Mouse (Mus musculus) CD4-positive helper T cell, adult 2 months (primary cell): ENCODE results near the gene Cpm.
"Not testable (repeated sequence)": the region's sequence is repeated elsewhere in the genome, so short reads cannot be mapped to it uniquely, and the experiment has no call there.

Source experiments
- DNase-seq: peaks from one replicate; pipeline ENCODE4 v3.0.0-alpha.2; 2012; ENCODE audit warnings: low read depth, missing footprints, low spot score

Cpm gene

DNA sequence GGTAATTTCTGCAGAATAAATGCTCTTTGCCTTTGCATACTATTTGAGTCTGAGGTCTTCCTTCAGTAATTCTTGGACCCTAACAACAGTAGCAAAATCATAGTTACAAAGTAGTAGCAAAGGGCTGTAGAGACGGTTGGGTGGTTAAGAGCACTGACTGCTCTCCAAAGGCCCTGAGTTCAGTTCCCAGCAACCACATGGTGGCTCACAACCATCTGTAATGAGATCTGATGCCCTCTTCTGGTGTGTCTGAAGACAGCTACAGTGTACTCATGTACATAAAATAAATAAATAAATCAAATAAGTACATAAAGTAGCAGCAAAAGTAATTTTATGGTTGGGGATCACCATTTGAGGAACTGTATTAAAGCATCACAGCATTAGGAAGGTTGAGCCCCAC is 86.4 kb downstream of the Cpm start:
- not testable (repeated sequence) for DNase-seq

DNA sequence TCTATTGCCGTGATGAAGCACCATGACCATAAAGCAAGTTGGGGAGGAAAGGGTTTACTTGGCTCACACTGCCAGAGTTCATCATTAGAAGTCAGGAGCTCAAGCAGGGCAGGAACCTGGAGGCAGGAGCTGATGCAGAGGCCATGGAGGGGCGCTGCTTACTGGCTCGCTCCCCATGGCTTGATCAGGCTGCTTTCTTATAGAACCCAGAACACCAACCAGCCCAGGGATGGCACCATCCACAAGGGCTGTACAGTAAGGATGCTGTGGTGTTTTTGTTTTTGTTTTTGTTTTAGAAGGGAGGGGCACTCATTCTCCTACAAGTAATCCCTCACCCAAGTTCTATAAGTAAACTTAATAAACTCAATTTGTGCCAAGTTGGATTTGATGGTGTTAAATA is 87.4 kb downstream of the Cpm start:
- DNase-seq: no peak

DNA sequence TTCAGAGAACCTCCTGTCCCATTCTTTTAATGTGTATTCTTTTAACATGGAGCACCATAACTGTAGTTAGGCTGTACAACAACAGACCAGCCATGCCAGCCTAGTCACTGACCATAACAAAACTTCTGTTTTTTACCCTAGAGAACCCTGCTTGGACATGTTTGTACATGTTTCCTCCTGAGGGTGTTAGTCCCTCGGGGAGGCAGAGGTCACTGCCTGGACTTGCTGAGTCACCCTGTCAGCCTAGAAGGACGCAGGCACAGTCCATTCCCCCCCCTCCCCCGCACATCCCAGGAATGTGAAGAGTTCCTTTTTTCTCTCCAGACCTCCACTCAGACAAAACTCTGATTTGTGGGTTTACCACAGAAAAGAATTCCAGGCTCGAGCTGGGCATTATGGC is 88.3 kb downstream of the Cpm start:
- no peak for DNase-seq

- DNase-seq: no peak
Measured at GRCm38 (mm10) chr10:117718161-117719119, 89.1 kb downstream of the Cpm start.

- DNase-seq: no peak
Measured at GRCm38 (mm10) chr10:117724136-117724718, 94.9 kb downstream of the Cpm start.

DNA sequence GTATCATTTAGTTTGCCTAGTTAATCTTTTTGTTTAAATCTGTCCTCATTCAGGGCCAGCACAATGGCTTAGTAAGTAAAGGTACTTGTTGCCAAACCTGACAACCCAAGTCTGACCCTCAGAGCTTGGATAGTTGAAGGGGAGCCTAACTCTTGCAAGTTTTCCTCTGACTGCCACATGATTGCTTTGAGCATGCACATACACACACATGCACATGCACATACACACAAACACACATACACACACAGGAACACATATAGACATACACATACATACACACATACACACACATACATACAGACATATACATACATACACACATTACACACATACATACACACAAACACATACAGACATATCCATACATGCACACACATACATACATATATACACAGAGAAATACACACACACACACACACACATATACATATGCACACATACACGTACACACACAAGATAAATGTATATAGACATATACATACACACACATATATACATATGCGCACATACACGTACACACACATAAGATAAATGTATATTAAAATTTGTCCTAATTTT is 95.6 kb downstream of the Cpm start:
- DNase-seq: no peak

- DNase-seq: no peak
Measured at GRCm38 (mm10) chr10:117725671-117726070, 96.4 kb downstream of the Cpm start.

GRCm38 (mm10) chr10:117726350-117726749 is 97.0 kb downstream of the Cpm start:
- no peak for DNase-seq

DNA sequence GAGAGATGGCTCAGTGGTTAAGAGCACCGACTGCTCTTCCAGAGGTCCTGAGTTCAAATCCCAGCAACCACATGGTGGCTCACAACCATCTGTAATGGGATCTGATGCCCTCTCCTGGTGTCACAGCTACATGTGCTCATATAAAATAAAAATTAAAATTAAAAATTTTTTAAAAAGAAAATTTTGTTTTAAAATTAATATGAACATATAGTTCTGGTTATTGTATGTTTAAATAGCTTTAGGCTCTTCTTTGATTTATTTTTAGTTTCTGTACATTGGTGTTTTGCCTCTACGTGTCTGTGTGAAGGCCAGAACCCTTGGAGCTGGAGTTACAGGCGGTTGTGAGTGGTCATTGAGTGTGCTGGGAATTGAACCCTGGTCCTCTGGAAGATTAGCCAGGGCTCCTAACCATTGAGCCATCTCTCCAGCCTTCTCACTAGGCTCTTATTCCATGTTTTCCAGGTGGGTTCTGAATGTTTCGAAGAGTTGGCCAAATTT is 97.6 kb downstream of the Cpm start:
- no peak for DNase-seq

- no peak for DNase-seq
Measured at GRCm38 (mm10) chr10:117727518-117728110, 98.3 kb downstream of the Cpm start.

GRCm38 (mm10) chr10:117728574-117728973 is 99.3 kb downstream of the Cpm start:
- no peak for DNase-seq

DNA sequence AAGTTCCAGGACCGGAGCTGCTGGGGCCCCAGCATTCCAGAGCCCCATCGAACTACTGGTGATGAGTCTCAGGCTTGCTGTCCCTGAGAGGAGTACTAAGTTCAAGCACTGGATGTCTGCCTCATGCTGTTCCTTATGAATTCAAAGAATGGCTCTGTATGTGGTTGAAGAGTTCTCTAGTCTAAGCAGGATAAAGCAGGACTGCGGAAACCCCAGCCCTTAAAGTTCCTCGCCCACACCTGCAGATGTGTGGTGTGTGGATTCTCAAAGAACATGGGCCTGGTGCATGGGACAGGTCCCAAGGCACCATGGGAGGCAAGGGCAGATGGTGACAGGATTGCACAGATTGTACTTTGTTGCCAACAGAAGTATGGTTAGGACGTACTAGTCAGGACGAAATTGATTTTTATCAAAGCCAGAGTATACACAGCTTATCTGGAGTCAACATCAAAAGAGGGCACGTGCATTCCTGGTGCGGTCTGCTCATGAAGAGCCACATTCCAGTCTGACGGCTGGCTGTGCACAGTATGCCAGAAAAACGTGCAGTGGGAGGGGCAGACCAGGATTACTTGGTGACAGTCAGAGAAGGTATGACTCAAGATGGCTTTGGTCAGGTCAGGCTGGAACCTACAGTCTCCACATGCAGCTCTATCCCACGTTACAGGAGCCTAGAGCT is 100.0 kb downstream of the Cpm start:
- DNase-seq: no peak

DNA sequence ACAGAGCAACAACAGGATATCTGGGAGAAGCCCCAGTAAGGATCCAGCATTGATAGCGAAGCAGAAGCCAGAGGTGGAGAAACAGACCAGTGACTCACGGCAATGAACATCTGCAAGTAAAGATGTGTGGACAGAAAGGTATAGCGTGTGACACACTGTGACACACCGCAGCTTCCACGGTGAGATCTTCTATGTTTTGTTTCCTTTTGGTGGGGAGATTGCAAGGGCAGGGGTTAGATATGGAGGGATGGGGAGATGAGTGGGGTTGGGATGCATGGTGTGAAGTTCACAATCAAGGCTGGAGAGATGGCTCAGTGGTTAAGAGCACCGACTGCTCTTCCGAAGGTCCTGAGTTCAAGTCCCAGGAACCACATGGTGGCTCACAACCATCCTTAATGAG is 100.8 kb downstream of the Cpm start:
- no peak for DNase-seq

GRCm38 (mm10) chr10:117730637-117731203 is 101.4 kb downstream of the Cpm start:
- no peak for DNase-seq

GRCm38 (mm10) chr10:117731244-117732101 is 102.2 kb downstream of the Cpm start:
- peak; percentile 65 for DNase-seq

DNA sequence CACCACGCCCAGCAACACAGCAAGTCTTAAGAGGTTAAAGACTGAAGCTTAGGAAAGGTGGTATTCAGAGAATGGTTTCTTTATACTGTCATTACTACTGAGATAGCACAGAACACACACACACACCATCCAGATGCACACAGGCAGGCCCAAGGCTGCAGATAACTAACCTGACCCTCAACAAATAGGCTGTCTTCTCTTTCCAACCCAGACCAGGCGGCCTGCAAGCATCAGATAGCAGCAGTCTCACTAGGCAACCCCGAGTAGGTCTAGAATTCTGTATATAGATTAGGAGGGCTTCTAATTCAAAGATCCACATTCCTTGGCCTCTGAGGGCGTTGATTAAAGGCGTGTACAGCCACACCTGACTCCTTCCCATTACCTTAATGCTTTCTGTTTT is 102.9 kb downstream of the Cpm start:
- no peak for DNase-seq

- DNase-seq: no peak
Measured at GRCm38 (mm10) chr10:117732962-117733592, 103.8 kb downstream of the Cpm start.

- not testable (repeated sequence) for DNase-seq
Measured at GRCm38 (mm10) chr10:117733626-117734025, 104.3 kb downstream of the Cpm start.

GRCm38 (mm10) chr10:117734104-117734852 is 105.0 kb downstream of the Cpm start:
- not testable (repeated sequence) for DNase-seq
